Comparison of ENCODE assay signal across 24 mouse cellular contexts in the genomic region with DNA sequence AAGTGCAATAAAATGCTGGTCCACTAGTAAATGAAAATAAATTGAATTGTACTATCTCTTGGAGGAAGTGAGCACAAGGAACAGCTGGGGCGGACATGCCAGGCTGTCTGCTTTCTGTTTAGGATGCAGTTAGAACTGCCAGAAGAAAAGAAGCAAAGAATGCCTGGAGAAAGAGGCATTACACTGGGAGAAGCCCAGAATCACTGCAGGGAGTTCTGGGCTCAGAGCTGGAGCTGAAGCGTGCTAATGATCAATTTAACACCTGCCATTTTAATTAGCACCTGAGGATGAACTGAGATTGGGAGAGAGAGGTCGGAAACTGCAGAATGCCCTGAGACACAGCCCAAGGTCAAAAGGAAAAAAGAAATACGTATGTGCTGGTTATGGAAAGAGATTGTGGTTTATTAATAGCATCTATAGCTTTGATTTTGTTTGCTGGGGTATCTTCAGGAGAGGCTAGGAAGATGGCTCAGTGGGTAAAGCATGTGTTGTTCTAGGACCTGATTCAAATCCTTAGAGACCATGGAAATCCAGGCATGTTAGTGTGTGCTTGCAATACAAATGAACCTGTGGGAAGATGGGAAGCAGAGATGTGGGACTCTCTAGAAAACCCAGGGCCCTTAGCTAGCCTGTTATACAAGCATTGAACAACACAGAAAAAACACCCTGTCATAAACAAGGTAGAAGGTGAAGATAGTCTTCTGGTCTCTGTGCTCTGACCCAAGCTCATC.
DNase-seq lines count a peak whose midpoint lies in the region; ATAC-seq and TF ChIP-seq lines count a peak whose summit lies in the region.
"Had no signal": no experiment of that assay in that cellular context is flagged by ENCODE, and none has a peak within 500 bp of the region (broad histone marks: within the 10 kb centered on the region; RNA-seq: fewer than 3 reads in every experiment).

No protein-coding gene starts in this region.

- no peaks in the 10 kb centered on the region for H3K36me3 ChIP-seq in hindbrain, embryonic 16.5 days (ENCODE audit: control insufficient read depth, insufficient read depth, low read length)
- H3K36me3 ChIP-seq in midbrain, postnatal 0 days (ENCODE audit: insufficient read depth, low read length) = no peaks in the 10 kb centered on the region
- H3K36me3 ChIP-seq: embryonic facial prominence, embryonic 12.5 days; heart, embryonic 15.5 days; limb, embryonic 15.5 days; liver, embryonic 15.5 days; neural tube, embryonic 13.5 days had no signal

- H3K9me3 ChIP-seq in hindbrain, embryonic 16.5 days (ENCODE audit: control insufficient read depth, low read length) = no peaks in the 10 kb centered on the region
- H3K9me3 ChIP-seq in midbrain, postnatal 0 days (ENCODE audit: low read length) = no peaks in the 10 kb centered on the region
- H3K9me3 ChIP-seq: embryonic facial prominence, embryonic 12.5 days; heart, embryonic 15.5 days; limb, embryonic 15.5 days; liver, embryonic 15.5 days; neural tube, embryonic 13.5 days had no signal

- H3K4me1 ChIP-seq in hindbrain, embryonic 16.5 days (ENCODE audit: control insufficient read depth, insufficient read depth, low read depth, low read length) = peaks cover 6% of the 10 kb centered on the region; the same call in 1 of the 2 replicates
- H3K4me1 ChIP-seq in midbrain, postnatal 0 days (ENCODE audit: insufficient read depth, low read length) = no peaks in the 10 kb centered on the region
- H3K4me1 ChIP-seq: embryonic facial prominence, embryonic 12.5 days; limb, embryonic 15.5 days; liver, embryonic 15.5 days had no signal

- 49% methylated on average over 4 of the region's 4 CpGs for WGBS in hindbrain, embryonic 16.5 days
- WGBS in midbrain, postnatal 0 days = 26% methylated on average over 4 of the region's 4 CpGs

- ATAC-seq in hindbrain, embryonic 16.5 days = peak; percentile 64; the same call in 1 of the 2 replicates
- ATAC-seq in midbrain, postnatal 0 days (ENCODE audit: low FRiP score) = no peak
- ATAC-seq: activated CD4-positive, CD25-positive, alpha-beta regulatory T cell, adult 4 months; CD4-positive, CD25-positive, alpha-beta regulatory T cell, adult 4 months; intestine, embryonic 16.5 days had no signal

- H3K27ac ChIP-seq in hindbrain, embryonic 16.5 days (ENCODE audit: low read depth, low read length) = no peak overlapping the region
- no peak overlapping the region for H3K27ac ChIP-seq in midbrain, postnatal 0 days (ENCODE audit: low read depth, low read length)
- H3K27ac ChIP-seq: embryonic facial prominence, embryonic 12.5 days; heart, embryonic 15.5 days; kidney, postnatal 0 days; limb, embryonic 15.5 days; liver, embryonic 15.5 days; neural tube, embryonic 13.5 days had no signal

- H3K27me3 ChIP-seq in hindbrain, embryonic 16.5 days (replicated peaks; ENCODE audit: control insufficient read depth, insufficient read depth, low read length) = no peaks in the 10 kb centered on the region
- no peaks in the 10 kb centered on the region for H3K27me3 ChIP-seq in midbrain, postnatal 0 days (ENCODE audit: insufficient read depth, low read length)
- H3K27me3 ChIP-seq: embryonic facial prominence, embryonic 12.5 days; heart, embryonic 15.5 days; limb, embryonic 15.5 days; liver, embryonic 15.5 days; neural tube, embryonic 13.5 days had no signal

- DNase-seq in cerebellum, postnatal 14 days = peak; percentile 2 to 13
- DNase-seq in cerebellum, postnatal 36 days = no peak
- DNase-seq in layer of hippocampus, adult 9-11 months = peak; percentile 10
- no peak for DNase-seq in layer of hippocampus, postnatal 14 days (ENCODE audit: low spot score in 2 of 2)
- peak; percentile 46 for DNase-seq in midbrain, postnatal 0 days (ENCODE audit: low spot score)
- no peak for DNase-seq in gastrocnemius, postnatal 25 days
- DNase-seq in thymus, postnatal 36 days = no peak
- DNase-seq: adrenal gland, postnatal 10 days; gastrocnemius, postnatal 36 days; heart, postnatal 4 days; layer of hippocampus, postnatal 36 days; right cerebral cortex, postnatal 14 days; spleen, adult 18-20 months; thymus, postnatal 4 days had no signal

- no peak overlapping the region for H3K9ac ChIP-seq in hindbrain, embryonic 16.5 days (ENCODE audit: low read depth, low read length)
- H3K9ac ChIP-seq in midbrain, postnatal 0 days (replicated peaks; ENCODE audit: low read length, poor library complexity, severe bottlenecking) = no peak overlapping the region
- H3K9ac ChIP-seq: embryonic facial prominence, embryonic 12.5 days; heart, embryonic 15.5 days; limb, embryonic 15.5 days; liver, embryonic 15.5 days; neural tube, embryonic 13.5 days had no signal

- TF ChIP-seq CTCF in midbrain, postnatal 0 days (IDR thresholded peaks at IDR 0.05) = no peak

- H3K4me2 ChIP-seq in hindbrain, embryonic 16.5 days (ENCODE audit: low read length) = no peak overlapping the region
- no peak overlapping the region for H3K4me2 ChIP-seq in midbrain, postnatal 0 days (ENCODE audit: low read depth, low read length, poor library complexity, severe bottlenecking)
- H3K4me2 ChIP-seq: embryonic facial prominence, embryonic 12.5 days; heart, embryonic 15.5 days; limb, embryonic 15.5 days; liver, embryonic 15.5 days; neural tube, embryonic 13.5 days had no signal

- H3K4me3 ChIP-seq in hindbrain, embryonic 16.5 days (ENCODE audit: low read length) = no peak overlapping the region
- no peak overlapping the region for H3K4me3 ChIP-seq in midbrain, postnatal 0 days (ENCODE audit: low read depth, low read length)
- H3K4me3 ChIP-seq: embryonic facial prominence, embryonic 12.5 days; heart, embryonic 15.5 days; limb, embryonic 15.5 days; liver, embryonic 15.5 days; neural tube, embryonic 13.5 days had no signal

Comparison
In these comparisons a context has a peak if more than half of its experiments do, and no peak if none do; other contexts are left out.
1. DNase-seq: peak in cerebellum, postnatal 14 days (2 of 2), layer of hippocampus, adult 9-11 months (single experiment) and midbrain, postnatal 0 days (single experiment); none in cerebellum, postnatal 36 days (0 of 2), layer of hippocampus, postnatal 14 days (0 of 2), gastrocnemius, postnatal 25 days (single experiment) and thymus, postnatal 36 days (0 of 2).